Mouse (Mus musculus): ENCODE data around the gene Gm10972. TPM values are rescaled to one million over a fixed set of nuclear protein-coding genes. Genes with fewer than 3 reads are reported as not detected.

The Gm10972 gene
- total and polyA plus RNA-seq, 3 experiments: not detected

DNA sequence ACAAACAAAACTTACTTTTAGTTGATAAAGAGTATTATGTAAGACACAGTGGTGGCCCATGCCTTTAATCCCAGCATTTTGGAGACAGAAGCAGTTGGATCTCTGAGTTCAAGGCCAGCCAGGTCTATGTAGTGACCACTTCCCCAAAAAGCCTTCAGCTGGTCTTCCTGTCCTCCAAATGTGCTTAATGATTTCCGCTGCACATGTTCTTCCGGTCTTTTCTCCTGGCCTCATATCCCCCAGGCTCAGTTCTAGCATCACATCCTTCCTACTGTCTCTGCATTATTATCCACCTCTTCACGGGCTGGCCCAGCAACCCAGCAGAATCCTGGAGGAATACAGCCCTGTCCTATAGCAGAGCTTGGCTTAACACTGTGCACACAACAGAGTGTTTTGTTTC is 33.3 kb upstream of the Gm10972 start:
- Histone ChIP-seq H3K4me3 (ENCODE audit: control insufficient read depth in 1 of 2, insufficient read depth in 1 of 2, low read depth in 2 of 2, low read length in 2 of 2) (no peak overlapping the region), H3K36me3 (ENCODE audit: control insufficient read depth in 1 of 2, insufficient read depth in 2 of 2, low read length in 2 of 2) (no peaks in the 10 kb centered on the region)

DNA sequence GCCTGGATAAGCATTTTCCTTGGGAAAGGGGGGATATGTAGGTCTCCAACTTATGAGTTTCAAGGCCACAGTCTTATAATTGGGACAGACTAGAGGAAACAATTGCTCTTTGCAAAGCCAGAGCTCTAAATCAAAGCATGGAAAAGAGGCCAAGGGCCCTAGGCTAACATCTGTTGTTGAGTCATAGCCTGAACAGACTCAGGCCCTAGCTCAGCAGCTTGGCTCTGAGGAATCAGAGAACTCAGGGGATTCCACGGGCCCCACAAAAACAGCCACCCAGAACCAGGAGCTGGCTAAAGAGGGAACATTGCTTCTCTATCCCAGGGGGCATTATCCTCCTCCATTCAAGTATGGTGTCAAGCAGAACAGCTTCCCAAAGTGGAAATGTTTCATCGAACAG is 32.3 kb upstream of the Gm10972 start:
- TF ChIP-seq GATA1 (IDR thresholded peaks at IDR 0.05; ENCODE audit: low read depth, low read length) (no peak), HCFC1 (IDR thresholded peaks at IDR 0.05; ENCODE audit: low read depth, low read length) (no peak), MAFK (IDR thresholded peaks at IDR 0.05; ENCODE audit: borderline replicate concordance, low read depth, low read length) (no peak), POLR2AphosphoS5 (IDR thresholded peaks at IDR 0.05; ENCODE audit: borderline replicate concordance, low read depth, low read length) (no peak), GABPA (IDR thresholded peaks at IDR 0.05; ENCODE audit: low read depth, low read length) (no peak), KAT2A (conservative IDR thresholded peaks at IDR 0.05; ENCODE audit: low read depth, low read length) (no peak), SIN3A (IDR thresholded peaks at IDR 0.05; ENCODE audit: low read length) (no peak), CHD1 (IDR thresholded peaks at IDR 0.05; ENCODE audit: low read depth, low read length) (no peak), ETS1 (IDR thresholded peaks at IDR 0.05; ENCODE audit: low read depth, low read length) (no peak), MYC (IDR thresholded peaks at IDR 0.05; ENCODE audit: low read depth, low read length) (no peak), TBP (IDR thresholded peaks at IDR 0.05; ENCODE audit: low read depth, low read length) (no peak), MAZ (IDR thresholded peaks at IDR 0.05; ENCODE audit: low read depth, low read length) (no peak), ZMIZ1 (IDR thresholded peaks at IDR 0.05; ENCODE audit: low read depth, low read length) (no peak), MXI1 (IDR thresholded peaks at IDR 0.05; ENCODE audit: low read depth, low read length) (no peak), USF1 (IDR thresholded peaks at IDR 0.05; ENCODE audit: low read depth, low read length) (no peak), CHD2 (IDR thresholded peaks at IDR 0.05; ENCODE audit: low read length) (no peak), JUND (IDR thresholded peaks at IDR 0.05; ENCODE audit: low read depth, low read length) (no peak)
- no peak overlapping the region for H3K27ac ChIP-seq (ENCODE audit: control insufficient read depth, low read depth, low read length)
- H3K9me3 ChIP-seq (replicated peaks; ENCODE audit: insufficient read depth, low read length): no peaks in the 10 kb centered on the region
- 0 out of 4 replicates have a peak, but pooled peaks cover 0 to 4% of the 10 kb centered on the region in 2 experiments for H3K4me1 ChIP-seq (ENCODE audit: control insufficient read depth in 1 of 2, insufficient read depth in 2 of 2, low read length in 2 of 2)
- DNase-seq (ENCODE audit: low read depth, low spot score): no peak
- H3K9ac ChIP-seq (ENCODE audit: control insufficient read depth, low read depth, low read length, poor library complexity, severe bottlenecking): no peak overlapping the region
- H3K27me3 ChIP-seq (ENCODE audit: control insufficient read depth in 1 of 2, insufficient read depth in 2 of 2, low read length in 2 of 2): no peaks in the 10 kb centered on the region
- no peaks in the 10 kb centered on the region for H3K36me3 ChIP-seq (ENCODE audit: control insufficient read depth in 1 of 2, insufficient read depth in 2 of 2, low read length in 2 of 2)
- H3K79me2 ChIP-seq (ENCODE audit: control insufficient read depth, insufficient read depth, low read length, poor library complexity): no peaks in the 10 kb centered on the region
- no peak overlapping the region for H3K4me3 ChIP-seq (ENCODE audit: control insufficient read depth in 1 of 2, insufficient read depth in 1 of 2, low read depth in 2 of 2, low read length in 2 of 2)

More for the DNA sequence above, 33.3 kb upstream of the Gm10972 start:
- no peaks in the 10 kb centered on the region for H3K27me3 ChIP-seq (ENCODE audit: control insufficient read depth in 1 of 2, insufficient read depth in 2 of 2, low read length in 2 of 2)
- H3K4me1 ChIP-seq (ENCODE audit: control insufficient read depth in 1 of 2, insufficient read depth in 2 of 2, low read length in 2 of 2): 0 out of 4 replicates have a peak, but pooled peaks cover 0 to 4% of the 10 kb centered on the region in 2 experiments
- no peak overlapping the region for H3K9ac ChIP-seq (ENCODE audit: control insufficient read depth, low read depth, low read length, poor library complexity, severe bottlenecking)
- no peaks in the 10 kb centered on the region for H3K9me3 ChIP-seq (replicated peaks; ENCODE audit: insufficient read depth, low read length)
- no peaks in the 10 kb centered on the region for H3K79me2 ChIP-seq (ENCODE audit: control insufficient read depth, insufficient read depth, low read length, poor library complexity)
- TF ChIP-seq ZC3H11A (IDR thresholded peaks at IDR 0.05; ENCODE audit: low read depth, low read length): no peak
- no peak for TF ChIP-seq POLR2AphosphoS2 (IDR thresholded peaks at IDR 0.05; ENCODE audit: low read length)
- TF ChIP-seq MYC (IDR thresholded peaks at IDR 0.05; ENCODE audit: low read depth, low read length): no peak
- TF ChIP-seq POLR2A (IDR thresholded peaks at IDR 0.05; ENCODE audit: control insufficient read depth in 1 of 2, insufficient read depth in 1 of 2, low read depth in 1 of 2, low read length in 2 of 2, poor library complexity in 1 of 2): no peak
- TF ChIP-seq TCF12 (IDR thresholded peaks at IDR 0.05; ENCODE audit: low read depth, low read length): no peak
- no peak for TF ChIP-seq TAL1 (IDR thresholded peaks at IDR 0.05; ENCODE audit: low read length)
- no peak for TF ChIP-seq MAFK (IDR thresholded peaks at IDR 0.05; ENCODE audit: borderline replicate concordance, low read depth, low read length)
- TF ChIP-seq CHD1 (IDR thresholded peaks at IDR 0.05; ENCODE audit: low read depth, low read length): no peak
- TF ChIP-seq MXI1 (IDR thresholded peaks at IDR 0.05; ENCODE audit: low read depth, low read length): no peak
- no peak for TF ChIP-seq RAD21 (IDR thresholded peaks at IDR 0.05; ENCODE audit: low read depth, low read length)
- TF ChIP-seq NRF1 (IDR thresholded peaks at IDR 0.05; ENCODE audit: insufficient read depth, low read depth, low read length, poor library complexity, severe bottlenecking): no peak
- TF ChIP-seq ETS1 (IDR thresholded peaks at IDR 0.05; ENCODE audit: low read depth, low read length): no peak
- TF ChIP-seq ELF1 (IDR thresholded peaks at IDR 0.05; ENCODE audit: low read depth, low read length): no peak
- no peak for TF ChIP-seq BHLHE40 (IDR thresholded peaks at IDR 0.05; ENCODE audit: borderline replicate concordance, low read depth, low read length)
- TF ChIP-seq ZKSCAN1 (IDR thresholded peaks at IDR 0.05; ENCODE audit: low read depth, low read length): no peak
- no peak for TF ChIP-seq ZNF384 (IDR thresholded peaks at IDR 0.05; ENCODE audit: low read depth, low read length)
- TF ChIP-seq EP300 (IDR thresholded peaks at IDR 0.05; ENCODE audit: low read depth in 1 of 2, low read length in 2 of 2): no peak
- no peak for TF ChIP-seq ZMIZ1 (IDR thresholded peaks at IDR 0.05; ENCODE audit: low read depth, low read length)
- no peak for TF ChIP-seq TBP (IDR thresholded peaks at IDR 0.05; ENCODE audit: low read depth, low read length)
- no peak for TF ChIP-seq SIN3A (IDR thresholded peaks at IDR 0.05; ENCODE audit: low read length)
- no peak overlapping the region for H3K27ac ChIP-seq (ENCODE audit: control insufficient read depth, low read depth, low read length)
- no peak for DNase-seq (ENCODE audit: low read depth, low spot score)

Measured in MEL (cell line).